ENCODE assay signal across 18 mouse cellular contexts in the genomic region with DNA sequence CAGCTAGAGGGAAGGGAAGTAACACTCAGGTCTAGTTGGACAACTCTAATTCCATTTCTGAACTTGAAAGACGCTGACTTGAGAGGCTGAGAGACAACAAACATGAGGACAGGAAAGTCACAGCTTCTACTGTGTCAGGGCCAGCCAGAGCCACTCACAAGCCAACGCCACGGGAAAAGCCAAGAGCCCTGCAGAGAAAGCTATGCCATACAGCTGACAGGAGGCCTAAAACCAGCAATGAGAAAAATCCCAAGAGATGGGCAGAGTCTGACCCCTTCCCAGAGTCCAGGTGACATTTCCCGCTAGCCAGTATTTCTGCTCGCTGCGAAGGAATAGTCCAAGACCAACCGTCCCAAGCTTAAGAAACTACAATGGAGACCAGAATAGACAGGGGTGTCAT. TPM values are rescaled to one million over a fixed set of nuclear protein-coding genes. Genes with fewer than 3 reads are reported as not detected.
DNase-seq lines count a peak whose midpoint lies in the region; ATAC-seq and TF ChIP-seq lines count a peak whose summit lies in the region.
"Had no signal": no experiment of that assay in that cellular context is flagged by ENCODE, and none has a peak within 500 bp of the region (broad histone marks: within the 10 kb centered on the region; RNA-seq: fewer than 3 reads in every experiment).

No protein-coding gene starts in this region.

- TF ChIP-seq CTCF in left cerebral cortex, adult 2 months (IDR thresholded peaks at IDR 0.05) = no peak
- TF ChIP-seq CTCF in midbrain, postnatal 0 days (IDR thresholded peaks at IDR 0.05) = no peak
- TF ChIP-seq CTCF in olfactory bulb, adult 2 months (IDR thresholded peaks at IDR 0.05; ENCODE audit: insufficient read depth, low read depth, low read length) = no peak

- peaks cover 7% of the 10 kb centered on the region; the same call in 1 of the 2 replicates for H3K36me3 ChIP-seq in midbrain, embryonic 15.5 days (replicated peaks)
- peaks cover 12% of the 10 kb centered on the region for H3K36me3 ChIP-seq in midbrain, postnatal 0 days (ENCODE audit: insufficient read depth, low read length)
- H3K36me3 ChIP-seq in hindbrain, embryonic 14.5 days (replicated peaks; ENCODE audit: control insufficient read depth, insufficient read depth) = peaks cover 20% of the 10 kb centered on the region

- H3K4me2 ChIP-seq in midbrain, embryonic 15.5 days = no peak overlapping the region
- no peak overlapping the region for H3K4me2 ChIP-seq in midbrain, postnatal 0 days (ENCODE audit: low read depth, low read length, poor library complexity, severe bottlenecking)
- H3K4me2 ChIP-seq in hindbrain, embryonic 14.5 days (replicated peaks) = no peak overlapping the region
- H3K4me2 ChIP-seq: limb, embryonic 15.5 days; neural tube, embryonic 12.5 days had no signal

- no peak for TF ChIP-seq POLR2A in olfactory bulb, adult 2 months (IDR thresholded peaks at IDR 0.05; ENCODE audit: insufficient read depth, low read depth, low read length)

- H3K4me3 ChIP-seq in left cerebral cortex, adult 2 months = no peak overlapping the region
- no peak overlapping the region for H3K4me3 ChIP-seq in midbrain, embryonic 15.5 days
- no peak overlapping the region for H3K4me3 ChIP-seq in midbrain, postnatal 0 days (ENCODE audit: low read depth, low read length)
- no peak overlapping the region for H3K4me3 ChIP-seq in olfactory bulb, adult 2 months (ENCODE audit: insufficient read depth, low read depth, low read length)
- H3K4me3 ChIP-seq in hindbrain, embryonic 14.5 days (replicated peaks; ENCODE audit: low read length) = no peak overlapping the region
- H3K4me3 ChIP-seq: limb, embryonic 15.5 days; midbrain, embryonic 10.5 days; neural tube, embryonic 12.5 days had no signal

- no peaks in the 10 kb centered on the region for H3K9me3 ChIP-seq in midbrain, embryonic 15.5 days
- no peaks in the 10 kb centered on the region for H3K9me3 ChIP-seq in midbrain, postnatal 0 days (ENCODE audit: low read length)
- H3K9me3 ChIP-seq in hindbrain, embryonic 14.5 days (ENCODE audit: control insufficient read depth, low read length) = no peaks in the 10 kb centered on the region
- H3K9me3 ChIP-seq: limb, embryonic 15.5 days; midbrain, embryonic 10.5 days; neural tube, embryonic 12.5 days had no signal

- peaks cover 70% of the 10 kb centered on the region for H3K4me1 ChIP-seq in midbrain, embryonic 15.5 days
- peaks cover 30% of the 10 kb centered on the region for H3K4me1 ChIP-seq in midbrain, postnatal 0 days (ENCODE audit: insufficient read depth, low read length)
- peaks cover 79% of the 10 kb centered on the region for H3K4me1 ChIP-seq in olfactory bulb, adult 2 months (ENCODE audit: control insufficient read depth, insufficient read depth, low read length)
- peaks cover 46% of the 10 kb centered on the region for H3K4me1 ChIP-seq in hindbrain, embryonic 14.5 days (replicated peaks; ENCODE audit: control insufficient read depth, insufficient read depth, low read length)

- intact Hi-C loops in left cerebral cortex, adult 2 months (cut with DNase I) = no loop called here

- 77% methylated on average over 7 of the region's 7 CpGs for WGBS in midbrain, embryonic 15.5 days
- 83% methylated on average over 7 of the region's 7 CpGs for WGBS in midbrain, postnatal 0 days
- 79% methylated on average over 7 of the region's 7 CpGs for WGBS in olfactory bulb, adult 2 months
- WGBS in hindbrain, embryonic 14.5 days = 83% methylated on average over 7 of the region's 7 CpGs

- ATAC-seq in midbrain, embryonic 15.5 days (replicated peaks) = no peak
- ATAC-seq in midbrain, postnatal 0 days (ENCODE audit: low FRiP score) = no peak
- no peak for ATAC-seq in hindbrain, embryonic 14.5 days (ENCODE audit: low FRiP score)
- ATAC-seq: forebrain, postnatal 0 days had no signal

- peak; percentile 43 to 48 for DNase-seq in cerebellum, adult 18-20 months
- no peak for DNase-seq in cerebellum, adult 8-10 months
- no peak for DNase-seq in left cerebral cortex, adult 2 months (ENCODE audit: extremely low spot score in 1 of 2, low spot score in 2 of 2)
- DNase-seq in left cerebral cortex, adult 11 months (ENCODE audit: low spot score) = no peak
- no peak for DNase-seq in midbrain, postnatal 0 days (ENCODE audit: low spot score)
- no peak for DNase-seq in hindbrain, embryonic 14.5 days (ENCODE audit: low spot score)
- DNase-seq: adrenal gland, postnatal 36 days; forebrain, postnatal 0 days; gastrocnemius, postnatal 36 days; heart, postnatal 10 days; thymus, adult 18-20 months had no signal

- H3K9ac ChIP-seq in midbrain, embryonic 15.5 days = no peak overlapping the region
- H3K9ac ChIP-seq in midbrain, postnatal 0 days (replicated peaks; ENCODE audit: low read length, poor library complexity, severe bottlenecking) = no peak overlapping the region
- H3K9ac ChIP-seq in hindbrain, embryonic 14.5 days = no peak overlapping the region
- H3K9ac ChIP-seq: forebrain, postnatal 0 days; limb, embryonic 15.5 days; neural tube, embryonic 12.5 days had no signal

- H3K27ac ChIP-seq in left cerebral cortex, adult 2 months = peak overlapping the region; percentile 94; the same call in 1 of the 2 replicates
- peak overlapping the region; percentile 84; the same call in 1 of the 2 replicates for H3K27ac ChIP-seq in midbrain, embryonic 15.5 days
- no peak overlapping the region for H3K27ac ChIP-seq in midbrain, postnatal 0 days (ENCODE audit: low read depth, low read length)
- peak overlapping the region; percentile 96; the same call in 1 of the 2 replicates for H3K27ac ChIP-seq in olfactory bulb, adult 2 months (ENCODE audit: insufficient read depth, low read depth, low read length)
- H3K27ac ChIP-seq in hindbrain, embryonic 14.5 days = no peak overlapping the region
- H3K27ac ChIP-seq: limb, embryonic 15.5 days; neural tube, embryonic 12.5 days had no signal

- H3K27me3 ChIP-seq in midbrain, embryonic 15.5 days (replicated peaks) = no peaks in the 10 kb centered on the region
- no peaks in the 10 kb centered on the region for H3K27me3 ChIP-seq in midbrain, postnatal 0 days (ENCODE audit: insufficient read depth, low read length)
- H3K27me3 ChIP-seq in hindbrain, embryonic 14.5 days (ENCODE audit: control insufficient read depth, insufficient read depth, low read length) = no peaks in the 10 kb centered on the region
- H3K27me3 ChIP-seq: limb, embryonic 15.5 days had no signal

RNA-seq across cellular contexts. Expression of a gene that starts 7.3 kb away (rescaled TPM):
- 100 to 1,000 TPM; 164 to 173 TPM for total RNA-seq in left cerebral cortex, adult 2 months (2021)
- 111 and 115 TPM in 2 replicates for polyA plus RNA-seq in midbrain, embryonic 15.5 days (2015; fragmentation: Nextera tagmentation; extraction: Ambion mirVana)
- 98.6 and 99.4 TPM in 2 replicates for total RNA-seq in midbrain, postnatal 0 days (2014; rRNA removed)
- 77.2 and 80.2 TPM in 2 replicates for polyA plus RNA-seq in midbrain, postnatal 0 days (2015; fragmentation: Nextera tagmentation; extraction: Ambion mirVana)
- polyA plus RNA-seq in olfactory bulb, adult 2 months (2012; ENCODE audit: insufficient read depth, insufficient read length, low replicate concordance, missing spikeins) = 231 TPM in 1 of 2 replicates, not detected in the other
- 99.7 and 100 TPM in 2 replicates for polyA plus RNA-seq in hindbrain, embryonic 14.5 days (2014; fragmentation: Nextera tagmentation; extraction: Ambion mirVana)

RNA-seq across cellular contexts. Expression of a gene that starts 31.3 kb away (rescaled TPM):
- 10 to 100 TPM; 59.1 to 63.4 TPM for total RNA-seq in left cerebral cortex, adult 2 months (2021)
- polyA plus RNA-seq in midbrain, embryonic 15.5 days (2015; fragmentation: Nextera tagmentation; extraction: Ambion mirVana) = 72.8 and 74.1 TPM in 2 replicates
- 89.6 and 98.9 TPM in 2 replicates for total RNA-seq in midbrain, postnatal 0 days (2014; rRNA removed)
- 68.7 and 69.3 TPM in 2 replicates for polyA plus RNA-seq in midbrain, postnatal 0 days (2015; fragmentation: Nextera tagmentation; extraction: Ambion mirVana)
- polyA plus RNA-seq in olfactory bulb, adult 2 months (2012; ENCODE audit: insufficient read depth, insufficient read length, low replicate concordance, missing spikeins) = not detected in 2 replicates
- polyA plus RNA-seq in hindbrain, embryonic 14.5 days (2014; fragmentation: Nextera tagmentation; extraction: Ambion mirVana) = 60.1 and 60.8 TPM in 2 replicates

RNA-seq across cellular contexts. Expression of a gene that starts 49.6 kb away (rescaled TPM):
- total RNA-seq in left cerebral cortex, adult 2 months (2021) = not detected
- polyA plus RNA-seq in midbrain, embryonic 15.5 days (2015; fragmentation: Nextera tagmentation; extraction: Ambion mirVana) = 8.5 and 10.9 TPM in 2 replicates
- total RNA-seq in midbrain, postnatal 0 days (2014; rRNA removed) = 4.8 and 10.2 TPM in 2 replicates
- 3.8 and 4.3 TPM in 2 replicates for polyA plus RNA-seq in midbrain, postnatal 0 days (2015; fragmentation: Nextera tagmentation; extraction: Ambion mirVana)
- not detected in 2 replicates for polyA plus RNA-seq in olfactory bulb, adult 2 months (2012; ENCODE audit: insufficient read depth, insufficient read length, low replicate concordance, missing spikeins)
- 6.2 and 6.3 TPM in 2 replicates for polyA plus RNA-seq in hindbrain, embryonic 14.5 days (2014; fragmentation: Nextera tagmentation; extraction: Ambion mirVana)
- total RNA-seq: adrenal gland, postnatal 36 days; ES-E14; gastrocnemius, postnatal 36 days; heart, postnatal 10 days had no signal
- polyA plus RNA-seq: large intestine, adult 2 months had no signal

Comparison
In these comparisons a context has a peak if more than half of its experiments do, and no peak if none do; other contexts are left out.
1. DNase-seq: peak in cerebellum, adult 18-20 months (2 of 2); none in cerebellum, adult 8-10 months (single experiment), left cerebral cortex, adult 2 months (0 of 2), left cerebral cortex, adult 11 months (single experiment), midbrain, postnatal 0 days (single experiment) and hindbrain, embryonic 14.5 days (single experiment).
2. H3K27ac ChIP-seq: peak in left cerebral cortex, adult 2 months (single experiment), midbrain, embryonic 15.5 days (single experiment) and olfactory bulb, adult 2 months (single experiment); none in midbrain, postnatal 0 days (single experiment) and hindbrain, embryonic 14.5 days (single experiment).
3. RNA of a gene that starts 31.3 kb away (polyA plus RNA-seq): 72.8 to 74.1 TPM in midbrain, embryonic 15.5 days, 68.7 to 69.3 TPM in midbrain, postnatal 0 days and 60.1 to 60.8 TPM in hindbrain, embryonic 14.5 days; not detected in olfactory bulb, adult 2 months; every median in the first group is over 10 times any median in the second.